Mouse (Mus musculus): ENCODE data around the gene Ssc5d. TPM values are rescaled to one million over a fixed set of nuclear protein-coding genes. Genes with fewer than 3 reads are reported as not detected.

Gene Ssc5d
- not detected for polyA plus RNA-seq (2014; fragmentation: Illumina TruSeq; extraction: RNeasy Lipid Tissue Mini Kit (QIAGEN cat#74804); ENCODE audit: low read depth, low replicate concordance)

GRCm38 (mm10) chr7:4925441-4926381 lies at the start of gene Ssc5d:
Ssc5d (plus strand) TSS chr7:4925785.

GRCm38 (mm10) chr7:4876753-4877221 lies 48.8 kb upstream of the Ssc5d start, which contains the start of gene Isoc2a:
Isoc2a (plus strand) TSS chr7:4877153.

GRCm38 (mm10) chr7:4906466-4906950 lies 19.1 kb upstream of the Ssc5d start, which contains the start of gene Gm36210:
Gm36210 (minus strand) TSS chr7:4906516.

GRCm38 (mm10) chr7:4915007-4915665 lies 10.4 kb upstream of the Ssc5d start, which contains the start of gene Zfp628:
Zfp628 (plus strand) TSS chr7:4915217.

GRCm38 (mm10) chr7:4921824-4922482 lies 3.6 kb upstream of the Ssc5d start, which contains the start of gene Nat14:
Nat14 (plus strand) TSS chr7:4922028.

GRCm38 (mm10) chr7:4964272-4964671 lies 38.7 kb downstream of the Ssc5d start, which contains the start of gene Sbk2:
Sbk2 (minus strand) TSS chr7:4964406.

GRCm38 (mm10) chr7:4971068-4971467 lies 45.5 kb downstream of the Ssc5d start, which contains the start of gene Sbk3:
Sbk3 (minus strand) TSS chr7:4971168.

Other genes starting within 250 kb of the Ssc5d start
- gene Hspbp1, start 240.7 kb upstream of the Ssc5d start, polyA plus RNA-seq (2014; fragmentation: Illumina TruSeq; extraction: RNeasy Lipid Tissue Mini Kit (QIAGEN cat#74804); ENCODE audit: low read depth, low replicate concordance) = not detected
- 0.24 TPM for gene Brsk1, start 235.2 kb upstream of the Ssc5d start, polyA plus RNA-seq (2014; fragmentation: Illumina TruSeq; extraction: RNeasy Lipid Tissue Mini Kit (QIAGEN cat#74804); ENCODE audit: low read depth, low replicate concordance)
- gene Tmem150b, start 200.5 kb upstream of the Ssc5d start, polyA plus RNA-seq (2014; fragmentation: Illumina TruSeq; extraction: RNeasy Lipid Tissue Mini Kit (QIAGEN cat#74804); ENCODE audit: low read depth, low replicate concordance) = not detected
- 0.89 TPM for gene Kmt5c, start 185.7 kb upstream of the Ssc5d start, polyA plus RNA-seq (2014; fragmentation: Illumina TruSeq; extraction: RNeasy Lipid Tissue Mini Kit (QIAGEN cat#74804); ENCODE audit: low read depth, low replicate concordance)
- gene Cox6b2, start 172.7 kb upstream of the Ssc5d start, polyA plus RNA-seq (2014; fragmentation: Illumina TruSeq; extraction: RNeasy Lipid Tissue Mini Kit (QIAGEN cat#74804); ENCODE audit: low read depth, low replicate concordance) = not detected
- gene Fam71e2, start 154.5 kb upstream of the Ssc5d start, polyA plus RNA-seq (2014; fragmentation: Illumina TruSeq; extraction: RNeasy Lipid Tissue Mini Kit (QIAGEN cat#74804); ENCODE audit: low read depth, low replicate concordance) = not detected
- 0.20 TPM for gene Il11, start 142.9 kb upstream of the Ssc5d start, polyA plus RNA-seq (2014; fragmentation: Illumina TruSeq; extraction: RNeasy Lipid Tissue Mini Kit (QIAGEN cat#74804); ENCODE audit: low read depth, low replicate concordance)
- not detected for gene Tmem190, start 142.8 kb upstream of the Ssc5d start, polyA plus RNA-seq (2014; fragmentation: Illumina TruSeq; extraction: RNeasy Lipid Tissue Mini Kit (QIAGEN cat#74804); ENCODE audit: low read depth, low replicate concordance)
- gene Tmem238, start 136.1 kb upstream of the Ssc5d start, polyA plus RNA-seq (2014; fragmentation: Illumina TruSeq; extraction: RNeasy Lipid Tissue Mini Kit (QIAGEN cat#74804); ENCODE audit: low read depth, low replicate concordance) = 1.3 TPM
- gene Rpl28, start 132.9 kb upstream of the Ssc5d start, polyA plus RNA-seq (2014; fragmentation: Illumina TruSeq; extraction: RNeasy Lipid Tissue Mini Kit (QIAGEN cat#74804); ENCODE audit: low read depth, low replicate concordance) = 11.3 TPM
- 2.9 TPM for gene Ube2s, start 113.2 kb upstream of the Ssc5d start, polyA plus RNA-seq (2014; fragmentation: Illumina TruSeq; extraction: RNeasy Lipid Tissue Mini Kit (QIAGEN cat#74804); ENCODE audit: low read depth, low replicate concordance)
- gene Shisa7, start 81.1 kb upstream of the Ssc5d start, polyA plus RNA-seq (2014; fragmentation: Illumina TruSeq; extraction: RNeasy Lipid Tissue Mini Kit (QIAGEN cat#74804); ENCODE audit: low read depth, low replicate concordance) = 3.2 TPM
- 2.9 TPM for gene Isoc2b, start 55.5 kb upstream of the Ssc5d start, polyA plus RNA-seq (2014; fragmentation: Illumina TruSeq; extraction: RNeasy Lipid Tissue Mini Kit (QIAGEN cat#74804); ENCODE audit: low read depth, low replicate concordance)
- 5.4 TPM for gene Isoc2a, start 48.6 kb upstream of the Ssc5d start, polyA plus RNA-seq (2014; fragmentation: Illumina TruSeq; extraction: RNeasy Lipid Tissue Mini Kit (QIAGEN cat#74804); ENCODE audit: low read depth, low replicate concordance)
- not detected for gene Gm36210, start 19.3 kb upstream of the Ssc5d start, polyA plus RNA-seq (2014; fragmentation: Illumina TruSeq; extraction: RNeasy Lipid Tissue Mini Kit (QIAGEN cat#74804); ENCODE audit: low read depth, low replicate concordance)
- not detected for gene Zfp628, start 10.6 kb upstream of the Ssc5d start, polyA plus RNA-seq (2014; fragmentation: Illumina TruSeq; extraction: RNeasy Lipid Tissue Mini Kit (QIAGEN cat#74804); ENCODE audit: low read depth, low replicate concordance)
- gene Nat14, start 3.8 kb upstream of the Ssc5d start, polyA plus RNA-seq (2014; fragmentation: Illumina TruSeq; extraction: RNeasy Lipid Tissue Mini Kit (QIAGEN cat#74804); ENCODE audit: low read depth, low replicate concordance) = 0.57 TPM
- not detected for gene Sbk2, start 38.6 kb downstream of the Ssc5d start, polyA plus RNA-seq (2014; fragmentation: Illumina TruSeq; extraction: RNeasy Lipid Tissue Mini Kit (QIAGEN cat#74804); ENCODE audit: low read depth, low replicate concordance)
- gene Sbk3, start 45.4 kb downstream of the Ssc5d start, polyA plus RNA-seq (2014; fragmentation: Illumina TruSeq; extraction: RNeasy Lipid Tissue Mini Kit (QIAGEN cat#74804); ENCODE audit: low read depth, low replicate concordance) = not detected
- gene Zfp579, start 70.4 kb downstream of the Ssc5d start, polyA plus RNA-seq (2014; fragmentation: Illumina TruSeq; extraction: RNeasy Lipid Tissue Mini Kit (QIAGEN cat#74804); ENCODE audit: low read depth, low replicate concordance) = 10.8 TPM
- not detected for gene Zfp524, start 88.6 kb downstream of the Ssc5d start, polyA plus RNA-seq (2014; fragmentation: Illumina TruSeq; extraction: RNeasy Lipid Tissue Mini Kit (QIAGEN cat#74804); ENCODE audit: low read depth, low replicate concordance)
- gene Fiz1, start 88.9 kb downstream of the Ssc5d start, polyA plus RNA-seq (2014; fragmentation: Illumina TruSeq; extraction: RNeasy Lipid Tissue Mini Kit (QIAGEN cat#74804); ENCODE audit: low read depth, low replicate concordance) = 11.1 TPM
- not detected for gene Gm44973, start 89.7 kb downstream of the Ssc5d start, polyA plus RNA-seq (2014; fragmentation: Illumina TruSeq; extraction: RNeasy Lipid Tissue Mini Kit (QIAGEN cat#74804); ENCODE audit: low read depth, low replicate concordance)
- gene Zfp865, start 94.6 kb downstream of the Ssc5d start, polyA plus RNA-seq (2014; fragmentation: Illumina TruSeq; extraction: RNeasy Lipid Tissue Mini Kit (QIAGEN cat#74804); ENCODE audit: low read depth, low replicate concordance) = 2.9 TPM
- 0.49 TPM for gene Ccdc106, start 94.8 kb downstream of the Ssc5d start, polyA plus RNA-seq (2014; fragmentation: Illumina TruSeq; extraction: RNeasy Lipid Tissue Mini Kit (QIAGEN cat#74804); ENCODE audit: low read depth, low replicate concordance)
- 3.2 TPM for gene 4632433K11Rik, start 108.3 kb downstream of the Ssc5d start, polyA plus RNA-seq (2014; fragmentation: Illumina TruSeq; extraction: RNeasy Lipid Tissue Mini Kit (QIAGEN cat#74804); ENCODE audit: low read depth, low replicate concordance)
- gene Zfp784, start 112.7 kb downstream of the Ssc5d start, polyA plus RNA-seq (2014; fragmentation: Illumina TruSeq; extraction: RNeasy Lipid Tissue Mini Kit (QIAGEN cat#74804); ENCODE audit: low read depth, low replicate concordance) = 5.4 TPM
- 0.57 TPM for gene Zfp580, start 125.8 kb downstream of the Ssc5d start, polyA plus RNA-seq (2014; fragmentation: Illumina TruSeq; extraction: RNeasy Lipid Tissue Mini Kit (QIAGEN cat#74804); ENCODE audit: low read depth, low replicate concordance)
- gene U2af2, start 136.4 kb downstream of the Ssc5d start, polyA plus RNA-seq (2014; fragmentation: Illumina TruSeq; extraction: RNeasy Lipid Tissue Mini Kit (QIAGEN cat#74804); ENCODE audit: low read depth, low replicate concordance) = 6.9 TPM
- gene Epn1, start 154.4 kb downstream of the Ssc5d start, polyA plus RNA-seq (2014; fragmentation: Illumina TruSeq; extraction: RNeasy Lipid Tissue Mini Kit (QIAGEN cat#74804); ENCODE audit: low read depth, low replicate concordance) = 0.93 TPM
- not detected for gene Rfpl4, start 191.2 kb downstream of the Ssc5d start, polyA plus RNA-seq (2014; fragmentation: Illumina TruSeq; extraction: RNeasy Lipid Tissue Mini Kit (QIAGEN cat#74804); ENCODE audit: low read depth, low replicate concordance)
- 3.3 TPM for gene Rasl2-9, start 200.2 kb downstream of the Ssc5d start, polyA plus RNA-seq (2014; fragmentation: Illumina TruSeq; extraction: RNeasy Lipid Tissue Mini Kit (QIAGEN cat#74804); ENCODE audit: low read depth, low replicate concordance)
- gene Vmn1r55, start 223.9 kb downstream of the Ssc5d start, polyA plus RNA-seq (2014; fragmentation: Illumina TruSeq; extraction: RNeasy Lipid Tissue Mini Kit (QIAGEN cat#74804); ENCODE audit: low read depth, low replicate concordance) = not detected